In genomic region chr5:36747794-36748535, GRCm38 (mm10) we compare ENCODE assay signal across 8 mouse cellular contexts. TPM values are rescaled to one million over a fixed set of nuclear protein-coding genes. Genes with fewer than 3 reads are reported as not detected.
DNase-seq lines count a peak whose midpoint lies in the region; ATAC-seq and TF ChIP-seq lines count a peak whose summit lies in the region.

No protein-coding gene starts in this region.

- no peak for TF ChIP-seq RAD21 in MEL (IDR thresholded peaks at IDR 0.05; ENCODE audit: low read depth, low read length)

- TF ChIP-seq CTCF in kidney, adult 2 months (conservative IDR thresholded peaks at IDR 0.05; ENCODE audit: insufficient read depth, insufficient read length, low read depth, low read length), result no peak
- TF ChIP-seq CTCF in MEL (IDR thresholded peaks at IDR 0.05 in 2 of 3, conservative IDR thresholded peaks at IDR 0.05 in 1 of 3; ENCODE audit: control insufficient read depth in 1 of 3, insufficient read depth in 1 of 3, low read depth in 2 of 3, low read length in 3 of 3, poor library complexity in 1 of 3, severe bottlenecking in 1 of 3), result no peak

- no peaks in the 10 kb centered on the region for H3K36me3 ChIP-seq in kidney, adult 2 months (ENCODE audit: control insufficient read depth, insufficient read depth, low read length)
- H3K36me3 ChIP-seq in MEL (ENCODE audit: control insufficient read depth in 1 of 2, insufficient read depth in 2 of 2, low read length in 2 of 2) (peaks cover 0 to 30% of the 10 kb centered on the region in 2 experiments; a peak in 2 of 4 replicates), myocyte (ENCODE audit: control insufficient read depth, insufficient read depth) (no peaks in the 10 kb centered on the region)
- H3K36me3 ChIP-seq in limb, embryonic 11.5 days (ENCODE audit: control insufficient read depth, insufficient read depth, low read length), result no peaks in the 10 kb centered on the region

- no peak for TF ChIP-seq EP300 in MEL (IDR thresholded peaks at IDR 0.05; ENCODE audit: low read depth in 1 of 2, low read length in 2 of 2)

- peak overlapping the region; percentile 14; the same call in 1 of the 2 replicates for H3K27ac ChIP-seq in kidney, adult 2 months (ENCODE audit: insufficient read depth, low read depth, low read length)
- H3K27ac ChIP-seq in MEL (ENCODE audit: control insufficient read depth, low read depth, low read length), result no peak overlapping the region
- H3K27ac ChIP-seq in limb, embryonic 11.5 days (replicated peaks; ENCODE audit: low read depth, low read length), result no peak overlapping the region

- 2% methylated on average over 76 of the region's 76 CpGs for WGBS in kidney, adult 2 months
- 2% methylated on average over 76 of the region's 76 CpGs for WGBS in limb, embryonic 11.5 days

- peak overlapping the region; percentile 73 for H3ac ChIP-seq in myocyte (ENCODE audit: control insufficient read depth, insufficient read length)

- H3K9ac ChIP-seq in MEL (ENCODE audit: control insufficient read depth, low read depth, low read length, poor library complexity, severe bottlenecking), result peak overlapping the region; percentile 70
- peak overlapping the region; percentile 85 for H3K9ac ChIP-seq in limb, embryonic 11.5 days (ENCODE audit: low read length)

- no peak for DNase-seq in kidney, adult 2 months
- DNase-seq in kidney, postnatal 36 days, result no peak
- DNase-seq in MEL (ENCODE audit: low read depth, low spot score), result peak; percentile 65
- no peak for DNase-seq in limb, embryonic 11.5 days (ENCODE audit: low spot score)
- no peak for DNase-seq in frontal cortex, postnatal 10 days (ENCODE audit: low spot score in 2 of 2)
- DNase-seq in kidney, adult 8-10 months, result no peak

- H3K4me2 ChIP-seq in limb, embryonic 11.5 days (ENCODE audit: low read depth, severe bottlenecking), result peak overlapping the region; percentile 97
- H3K4me2 ChIP-seq in myocyte (ENCODE audit: low read depth), result peak overlapping the region; percentile 96

- peak overlapping the region; percentile 78 for H3K4me3 ChIP-seq in kidney, adult 2 months (ENCODE audit: insufficient read depth, low read depth, low read length)
- peak overlapping the region; percentile 71 to 75 for H3K4me3 ChIP-seq in MEL (ENCODE audit: control insufficient read depth in 1 of 2, insufficient read depth in 1 of 2, low read depth in 2 of 2, low read length in 2 of 2)
- peak overlapping the region; percentile 99 for H3K4me3 ChIP-seq in limb, embryonic 11.5 days (ENCODE audit: low read depth, low read length)
- peak overlapping the region; percentile 52 for H3K4me3 ChIP-seq in myocyte

- peaks cover 19% of the 10 kb centered on the region for H3K79me2 ChIP-seq in MEL (ENCODE audit: control insufficient read depth, insufficient read depth, low read length, poor library complexity)
- H3K79me2 ChIP-seq in myocyte (ENCODE audit: control insufficient read depth, insufficient read depth), result peaks cover 11% of the 10 kb centered on the region

- no peaks in the 10 kb centered on the region for H3K9me3 ChIP-seq in MEL (replicated peaks; ENCODE audit: insufficient read depth, low read length)
- no peaks in the 10 kb centered on the region for H3K9me3 ChIP-seq in limb, embryonic 11.5 days (ENCODE audit: control insufficient read depth, low read length)

- H3K27me3 ChIP-seq in kidney, adult 2 months (replicated peaks; ENCODE audit: control insufficient read depth, insufficient read depth, low read length), result no peaks in the 10 kb centered on the region
- H3K27me3 ChIP-seq in MEL (ENCODE audit: control insufficient read depth in 1 of 2, insufficient read depth in 2 of 2, low read length in 2 of 2) (no peaks in the 10 kb centered on the region), myocyte (ENCODE audit: control insufficient read depth, insufficient read depth, insufficient read length) (peaks cover 9% of the 10 kb centered on the region)
- no peaks in the 10 kb centered on the region for H3K27me3 ChIP-seq in limb, embryonic 11.5 days (ENCODE audit: control insufficient read depth, insufficient read depth, low read length)

- ATAC-seq in erythroid progenitor cell, adult 5-6 weeks (replicated peaks; ENCODE audit: low FRiP score, poor library complexity, severe bottlenecking), result peak; percentile 46
- ATAC-seq in limb, embryonic 11.5 days (ENCODE audit: insufficient number of reproducible peaks, low FRiP score, low TSS enrichment, low read depth), result peak; percentile 78

- H3K4me1 ChIP-seq in kidney, adult 2 months (ENCODE audit: control insufficient read depth, insufficient read depth, low read length), result peaks cover 4% of the 10 kb centered on the region; the same call in 1 of the 2 replicates
- H3K4me1 ChIP-seq in MEL (ENCODE audit: control insufficient read depth in 1 of 2, insufficient read depth in 2 of 2, low read length in 2 of 2), result peaks cover 0 to 31% of the 10 kb centered on the region in 2 experiments; a peak in 3 of 4 replicates
- H3K4me1 ChIP-seq in limb, embryonic 11.5 days (ENCODE audit: control insufficient read depth, insufficient read depth, low read length), result no peaks in the 10 kb centered on the region; the same call in 1 of the 2 replicates

- TF ChIP-seq POLR2A in kidney, adult 2 months (IDR thresholded peaks at IDR 0.05; ENCODE audit: low read depth, low read length), result no peak
- no peak for TF ChIP-seq POLR2A in MEL (IDR thresholded peaks at IDR 0.05; ENCODE audit: control insufficient read depth in 1 of 2, insufficient read depth in 1 of 2, low read depth in 1 of 2, low read length in 2 of 2, poor library complexity in 1 of 2)
- TF ChIP-seq POLR2A in myocyte (IDR thresholded peaks at IDR 0.05; ENCODE audit: insufficient read length, low read depth), result no peak

TF ChIP-seq in MEL, 35 proteins besides CTCF, POLR2A, EP300 and RAD21:
- TF ChIP-seq UBTF (IDR thresholded peaks at IDR 0.05; ENCODE audit: borderline replicate concordance, insufficient read depth, low read depth, low read length) (0 out of 2 replicates have a peak, but pooled peaks have one; percentile 85), MAZ (IDR thresholded peaks at IDR 0.05; ENCODE audit: low read depth, low read length) (no peak), ELF1 (IDR thresholded peaks at IDR 0.05; ENCODE audit: low read depth, low read length) (no peak), MAFK (IDR thresholded peaks at IDR 0.05; ENCODE audit: borderline replicate concordance, low read depth, low read length) (no peak)
TF ChIP-seq in MEL: peak in this region for 1.

TF ChIP-seq in myocyte, 11 proteins besides CTCF, POLR2A, EP300 and RAD21:
- TF ChIP-seq E2F4 (IDR thresholded peaks at IDR 0.05; ENCODE audit: insufficient read depth) (no peak), CEBPB (IDR thresholded peaks at IDR 0.05; ENCODE audit: insufficient read depth, poor library complexity, severe bottlenecking) (no peak), SRF (IDR thresholded peaks at IDR 0.05; ENCODE audit: control insufficient read depth, insufficient read length, low read depth) (no peak), MAX (IDR thresholded peaks at IDR 0.05; ENCODE audit: low read depth) (no peak), POLR2AphosphoS2 (IDR thresholded peaks at IDR 0.05; ENCODE audit: insufficient read length, low read depth) (no peak), TCF3 (IDR thresholded peaks at IDR 0.05; ENCODE audit: insufficient read length, low read depth) (no peak), USF1 (IDR thresholded peaks at IDR 0.05; ENCODE audit: low read depth) (no peak), MYOG (IDR thresholded peaks at IDR 0.05; ENCODE audit: control insufficient read depth in 1 of 3, insufficient read depth in 1 of 3, insufficient read length in 2 of 3, low read depth in 2 of 3) (no peak), MYOD1 (IDR thresholded peaks at IDR 0.05; ENCODE audit: control insufficient read depth in 1 of 3, insufficient read length in 2 of 3, low read depth in 2 of 3) (no peak), REST (IDR thresholded peaks at IDR 0.05; ENCODE audit: insufficient read depth, insufficient read length) (no peak), TCF12 (IDR thresholded peaks at IDR 0.05; ENCODE audit: insufficient read depth, poor library complexity, severe bottlenecking) (no peak)

RNA-seq across cellular contexts. Expression of gene Bloc1s4, which starts 0.5 kb away (rescaled TPM):
- 15.8 and 21.1 TPM in 2 replicates for polyA plus RNA-seq in kidney, adult 2 months (2012; rRNA removed)
- total RNA-seq in MEL (2012; rRNA removed), result 27.9 and 32.9 TPM in 2 replicates
- polyA plus RNA-seq in MEL (2012; ENCODE audit: insufficient read depth in 1 of 2, insufficient read length in 2 of 2, low read depth in 1 of 2, low replicate concordance in 2 of 2, missing spikeins in 1 of 2) (10 to 100 TPM in 1 of 2 experiments, not detected in 1; 29.8 TPM), myocyte (2012; fragmentation: generic; extraction: Trizol) (20.3 TPM)
- total RNA-seq in erythroid progenitor cell, adult 5-6 weeks (2015; ENCODE audit: low replicate concordance), result 5.0 and 10.5 TPM in 2 replicates
- total RNA-seq in erythroid progenitor cell, adult 5-6 weeks (2017; ENCODE audit: low replicate concordance), result 7.9 and 13.1 TPM in 2 replicates
- polyA plus RNA-seq in limb, embryonic 11.5 days (2014; fragmentation: Nextera tagmentation; extraction: Ambion mirVana), result 24.4 and 31.5 TPM in 2 replicates

RNA-seq across cellular contexts. Expression of gene Mrfap1, which starts 48.6 kb away (rescaled TPM):
- polyA plus RNA-seq in kidney, adult 2 months (2012; rRNA removed), result 90.9 and 114 TPM in 2 replicates
- total RNA-seq in MEL (2012; rRNA removed), result 206 and 211 TPM in 2 replicates
- polyA plus RNA-seq in MEL (2012; ENCODE audit: insufficient read depth in 1 of 2, insufficient read length in 2 of 2, low read depth in 1 of 2, low replicate concordance in 2 of 2, missing spikeins in 1 of 2), result 100 to 1,000 TPM in 1 of 2 experiments, not detected in 1; 267 TPM
- total RNA-seq in erythroid progenitor cell, adult 5-6 weeks (2015; ENCODE audit: low replicate concordance), result 94.1 and 105 TPM in 2 replicates
- total RNA-seq in erythroid progenitor cell, adult 5-6 weeks (2017; ENCODE audit: low replicate concordance), result 94.0 and 125 TPM in 2 replicates
- 692 and 694 TPM in 2 replicates for polyA plus RNA-seq in limb, embryonic 11.5 days (2014; fragmentation: Nextera tagmentation; extraction: Ambion mirVana)
- 263 TPM for polyA plus RNA-seq in myocyte (2012; fragmentation: generic; extraction: Trizol)

RNA-seq across cellular contexts. Expression of gene D5Ertd579e, which starts 52.1 kb away (rescaled TPM):
- polyA plus RNA-seq in kidney, adult 2 months (2012; rRNA removed), result 22.1 and 23.1 TPM in 2 replicates
- total RNA-seq in MEL (2012; rRNA removed), result 15.9 and 18.9 TPM in 2 replicates
- polyA plus RNA-seq in MEL (2012; ENCODE audit: insufficient read depth in 1 of 2, insufficient read length in 2 of 2, low read depth in 1 of 2, low replicate concordance in 2 of 2, missing spikeins in 1 of 2) (10 to 100 TPM in 1 of 2 experiments, not detected in 1; 31.1 TPM), myocyte (2012; fragmentation: generic; extraction: Trizol) (12.3 TPM)
- 139 and 143 TPM in 2 replicates for total RNA-seq in erythroid progenitor cell, adult 5-6 weeks (2015; ENCODE audit: low replicate concordance)
- total RNA-seq in erythroid progenitor cell, adult 5-6 weeks (2017; ENCODE audit: low replicate concordance), result 235 and 242 TPM in 2 replicates
- 22.2 and 28.4 TPM in 2 replicates for polyA plus RNA-seq in limb, embryonic 11.5 days (2014; fragmentation: Nextera tagmentation; extraction: Ambion mirVana)
